Mouse (Mus musculus) cortical plate, adult 2 months (tissue): ENCODE measurements around the gene Foxp4. TPM values are rescaled to one million over a fixed set of nuclear protein-coding genes. Genes with fewer than 3 reads are reported as not detected.
A peak's percentile ranks its signal among the peaks of the same experiment; 100 is the strongest.

Experiments
- H3K27ac ChIP-seq: fragments of 200-500 bp; 2 replicates; pipeline ENCODE4 v1.5.1; 2012; ENCODE audit warnings: low read length, control low read depth, inconsistent platforms; ENCODE audit not compliant: insufficient read depth
- H3K4me1 ChIP-seq: fragments of 200-500 bp; 2 replicates; pipeline ENCODE4 v1.6.1; 2011; ENCODE audit warnings: low read length; ENCODE audit not compliant: control insufficient read depth, insufficient read depth
- H3K4me3 ChIP-seq: fragments of 200-500 bp; 2 replicates; pipeline ENCODE4 v1.5.1; 2011; ENCODE audit warnings: mild to moderate bottlenecking, low read length, control low read depth; ENCODE audit not compliant: insufficient read depth
- CTCF ChIP-seq: fragments of 200-500 bp; IDR thresholded peaks from 2 replicates; pipeline ENCODE4 v1.5.1; 2011; ENCODE audit warnings: mild to moderate bottlenecking, control low read depth, low read length; ENCODE audit not compliant: insufficient read depth; ENCODE audit errors: extremely low read depth
- POLR2A ChIP-seq: fragments of 200-500 bp; IDR thresholded peaks from 2 replicates; pipeline ENCODE4 v1.6.1; 2011; ENCODE audit warnings: mild to moderate bottlenecking, low read length, control low read depth; ENCODE audit not compliant: insufficient read depth; ENCODE audit errors: extremely low read depth
- polyA plus RNA-seq: library from polyadenylated mRNA; depleted of rRNA; stranded (reverse); fragments of >200 nt; gene quantifications from 2 replicates; pipeline ENCODE4 v1.2.3, GENCODE M21; 2012; rRNA removed

The Foxp4 gene
- polyA plus RNA-seq: 44.5 and 48.1 TPM in 2 replicates

GRCm38 (mm10) chr17:47924383-47925339 lies at the start of gene Foxp4:
TSS of gene Foxp4 (minus strand) at chr17:47924645.
- TF ChIP-seq CTCF (no peak), POLR2A (no peak)
- Histone ChIP-seq H3K4me3 (peak within 1 kb of the TSS; percentile 76), H3K4me1 (no peaks in the 10 kb centered on the region), H3K27ac (no peak within 1 kb of the TSS)

GRCm38 (mm10) chr17:47973563-47974472 lies 49.4 kb upstream of the Foxp4 start:
- Histone ChIP-seq H3K4me1 (peaks cover 1% of the 10 kb centered on the region; the same call in 1 of the 2 replicates), H3K4me3 (no peak overlapping the region), H3K27ac (no peak overlapping the region)
- TF ChIP-seq POLR2A (no peak), CTCF (no peak)

GRCm38 (mm10) chr17:47965885-47966505 lies 41.5 kb upstream of the Foxp4 start:
- TF ChIP-seq POLR2A: no peak
- no peak for TF ChIP-seq CTCF
- H3K4me1 ChIP-seq: no peaks in the 10 kb centered on the region
- no peak overlapping the region for H3K27ac ChIP-seq
- no peak overlapping the region for H3K4me3 ChIP-seq

- no peaks in the 10 kb centered on the region for H3K4me1 ChIP-seq
- H3K4me3 ChIP-seq: no peak overlapping the region
- H3K27ac ChIP-seq: no peak overlapping the region
- TF ChIP-seq CTCF: no peak
- no peak for TF ChIP-seq POLR2A
These were observed 33.8 kb upstream of the Foxp4 start for GRCm38 (mm10) chr17:47958046-47958790.

- TF ChIP-seq POLR2A: no peak
- no peak for TF ChIP-seq CTCF
- H3K27ac ChIP-seq: no peak overlapping the region
- H3K4me3 ChIP-seq: no peak overlapping the region
These were observed 32.0 kb upstream of the Foxp4 start for GRCm38 (mm10) chr17:47956486-47956885.

GRCm38 (mm10) chr17:47955054-47955741 lies 30.8 kb upstream of the Foxp4 start:
- H3K4me1 ChIP-seq: no peaks in the 10 kb centered on the region
- no peak for TF ChIP-seq CTCF
- no peak for TF ChIP-seq POLR2A

More at GRCm38 (mm10) chr17:47956486-47956885, 32.0 kb upstream of the Foxp4 start:
- no peaks in the 10 kb centered on the region for H3K4me1 ChIP-seq

GRCm38 (mm10) chr17:47953231-47953630 lies 28.8 kb upstream of the Foxp4 start:
- Histone ChIP-seq H3K27ac (no peak overlapping the region), H3K4me1 (no peaks in the 10 kb centered on the region), H3K4me3 (no peak overlapping the region)
- TF ChIP-seq CTCF: no peak
- no peak for TF ChIP-seq POLR2A

More at GRCm38 (mm10) chr17:47955054-47955741, 30.8 kb upstream of the Foxp4 start:
- Histone ChIP-seq H3K27ac (no peak overlapping the region), H3K4me3 (no peak overlapping the region)

GRCm38 (mm10) chr17:47952368-47953081 lies 28.1 kb upstream of the Foxp4 start:
- Histone ChIP-seq H3K4me3 (no peak overlapping the region), H3K4me1 (no peaks in the 10 kb centered on the region), H3K27ac (no peak overlapping the region)
- no peak for TF ChIP-seq CTCF
- TF ChIP-seq POLR2A: no peak
